Mouse (Mus musculus) E14TG2a.4 (cell line): Measurements from ENCODE around the gene Ass1.

Experiments
- CTCF ChIP-seq: conservative IDR thresholded peaks from 2 replicates; pipeline ENCODE4 v1.5.1; 2014; ENCODE audit warnings: low read length
- NANOG ChIP-seq: IDR thresholded peaks from 2 replicates; pipeline ENCODE4 v1.6.1; 2014; ENCODE audit warnings: borderline replicate concordance, low read length, mixed read lengths
- POU5F1 ChIP-seq: IDR thresholded peaks from 2 replicates; pipeline ENCODE4 v1.6.1; 2014; ENCODE audit warnings: low read length, borderline replicate concordance

DNA sequence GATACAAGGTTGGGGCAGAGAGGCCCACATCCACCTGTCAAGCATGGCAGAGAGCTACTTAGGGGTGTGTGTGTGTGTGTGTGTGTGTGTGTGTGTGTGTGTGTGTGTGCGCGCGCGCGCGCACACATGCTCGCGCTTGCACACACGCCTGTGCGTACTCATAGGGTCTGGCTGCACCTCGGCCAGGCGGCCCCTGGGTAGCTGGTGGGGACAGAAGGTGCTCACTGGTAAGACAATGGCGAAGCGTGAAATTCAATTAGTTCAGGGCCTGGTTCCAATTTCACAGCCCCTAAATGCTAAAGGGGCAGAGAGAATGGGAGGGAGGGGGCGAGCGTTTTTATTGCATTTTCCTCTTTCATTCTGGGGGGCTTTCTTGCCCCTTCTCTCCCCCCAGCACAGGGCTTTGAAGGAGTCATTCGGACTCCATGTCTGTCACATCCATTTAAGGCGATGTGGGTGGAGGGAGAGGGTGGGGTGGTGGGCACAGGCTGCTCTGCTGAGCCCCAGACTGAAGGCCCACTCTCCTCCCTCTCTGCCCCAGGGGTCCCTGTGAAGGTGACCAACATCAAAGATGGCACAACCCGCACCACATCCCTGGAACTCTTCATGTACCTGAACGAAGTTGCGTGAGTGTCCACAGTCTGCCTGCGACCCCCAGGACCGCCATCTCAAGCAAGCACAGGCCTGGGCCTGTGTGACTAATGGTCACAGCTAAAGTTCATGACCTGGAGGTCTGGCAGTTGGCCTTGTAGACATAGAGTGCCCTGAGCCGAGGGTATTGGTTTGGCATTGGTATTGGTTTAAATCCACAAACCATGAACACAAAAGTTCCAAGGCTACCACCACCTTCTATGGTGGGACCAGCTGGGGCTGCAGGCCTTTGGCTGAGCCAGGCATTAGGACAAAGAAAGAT lies 30.5 kb downstream of the Ass1 start:
- no peak for TF ChIP-seq CTCF
- TF ChIP-seq POU5F1 = no peak
- no peak for TF ChIP-seq NANOG
